Mouse (Mus musculus) limb, embryonic 11.5 days (tissue): ENCODE results near the gene Magt1. TPM values are rescaled to one million over a fixed set of nuclear protein-coding genes. Genes with fewer than 3 reads are reported as not detected.
"Not testable (repeated sequence)": the region's sequence is repeated elsewhere in the genome, so short reads cannot be mapped to it uniquely, and the experiment has no call there.

Experiments used
- ATAC-seq: fragments of 200-750 bp; cut with Nextera tagmentation; 2 replicates; pipeline ENCODE4 v1.8.0; 2017; ENCODE audit warnings: low read depth; ENCODE audit not compliant: insufficient number of reproducible peaks, low FRiP score, low TSS enrichment
- DNase-seq: peaks from one replicate; pipeline ENCODE4 v3.0.0-alpha.2; 2015; ENCODE audit warnings: low spot score
- H3K27ac ChIP-seq: fragments of 300-500 bp; sonication (generic); replicated peaks from 2 replicates; pipeline ENCODE4 v1.5.1; 2014; ENCODE audit warnings: low read depth, mild to moderate bottlenecking, low read length
- H3K27me3 ChIP-seq: fragments of 300-500 bp; sonication (generic); 2 replicates; pipeline ENCODE4 v1.6.1; 2014; ENCODE audit warnings: mild to moderate bottlenecking, low read length, mixed read lengths; ENCODE audit not compliant: control insufficient read depth, insufficient read depth
- H3K36me3 ChIP-seq: fragments of 300-500 bp; sonication (generic); 2 replicates; pipeline ENCODE4 v1.6.1; 2014; ENCODE audit warnings: mild to moderate bottlenecking, low read length, moderate library complexity, mixed read lengths; ENCODE audit not compliant: control insufficient read depth, insufficient read depth
- H3K4me1 ChIP-seq: fragments of 300-500 bp; sonication (generic); 2 replicates; pipeline ENCODE4 v1.6.1; 2014; ENCODE audit warnings: low read length, mixed read lengths; ENCODE audit not compliant: control insufficient read depth, insufficient read depth
- H3K4me2 ChIP-seq: fragments of 300-500 bp; sonication (generic); 2 replicates; pipeline ENCODE4 v1.6.1; 2014; ENCODE audit warnings: low read depth, mild to moderate bottlenecking, moderate library complexity; ENCODE audit not compliant: severe bottlenecking
- H3K4me3 ChIP-seq: fragments of 300-500 bp; sonication (generic); 2 replicates; pipeline ENCODE4 v1.5.1; 2014; ENCODE audit warnings: low read depth, low read length
- H3K9ac ChIP-seq: fragments of 300-500 bp; sonication (generic); 2 replicates; pipeline ENCODE4 v1.6.1; 2014; ENCODE audit warnings: mild to moderate bottlenecking, low read length
- H3K9me3 ChIP-seq: fragments of 300-500 bp; sonication (generic); 2 replicates; pipeline ENCODE4 v1.6.1; 2016; ENCODE audit warnings: low read length; ENCODE audit not compliant: control insufficient read depth
- WGBS: fragments of 180-500 bp; shearing (Covaris S2); extraction: QIAGEN DNeasy Blood & Tissue Kit; methylation state at CpG from one replicate; pipeline ENCODE4 v1.1.7; 2014; 5-methylcytosine and 5-hydroxymethylcytosine counted together
- polyA plus RNA-seq: library from polyadenylated mRNA; unstranded; fragments of >200 nt; fragmentation: Nextera tagmentation; extraction: Ambion mirVana; gene quantifications from 2 replicates; pipeline ENCODE4 v1.2.1, GENCODE M21; 2014

Magt1 gene
- polyA plus RNA-seq, 1 experiment from 2014 or later: 63.2 TPM

DNA sequence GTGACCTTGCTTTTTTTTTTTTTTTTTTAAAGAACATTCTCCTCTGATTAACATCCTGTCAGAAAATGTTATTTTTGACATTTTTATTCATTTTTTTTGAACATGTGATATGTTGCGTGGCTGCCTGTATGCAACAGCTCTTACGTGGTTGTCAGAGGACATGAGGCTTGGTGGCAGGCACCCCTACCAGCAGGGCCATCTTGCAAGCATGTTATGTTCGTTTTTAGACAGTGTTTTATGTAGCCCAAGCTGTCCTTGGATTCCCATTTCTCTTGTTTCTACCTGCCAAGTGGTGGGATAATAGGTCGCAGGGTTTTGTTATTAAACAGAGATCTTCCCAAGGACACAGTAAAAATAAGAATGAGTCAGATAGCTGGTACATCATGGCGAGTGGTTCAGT is 18.5 kb upstream of the Magt1 start:
- ATAC-seq: no peak
- H3K36me3 ChIP-seq: no peaks in the 10 kb centered on the region
- H3K9ac ChIP-seq: no peak overlapping the region
- no peak overlapping the region for H3K4me3 ChIP-seq
- H3K27me3 ChIP-seq: no peaks in the 10 kb centered on the region
- 76% methylated on average over 5 of the region's 5 CpGs for WGBS
- H3K27ac ChIP-seq: no peak overlapping the region
- DNase-seq: no peak
- H3K4me2 ChIP-seq: no peak overlapping the region
- no peaks in the 10 kb centered on the region for H3K9me3 ChIP-seq
- no peaks in the 10 kb centered on the region for H3K4me1 ChIP-seq

GRCm38 (mm10) chrX:106027343-106027674 is 15.6 kb upstream of the Magt1 start:
- WGBS: 24% methylated on average over 8 of the region's 8 CpGs
- no peaks in the 10 kb centered on the region for H3K4me1 ChIP-seq

GRCm38 (mm10) chrX:106026418-106027342 is 15.0 kb upstream of the Magt1 start, which contains the start of gene Atp7a:
Gene Atp7a (plus strand): TSS chrX:106027276.
- peak within 1 kb of the TSS; percentile 30; the same call in 1 of the 2 replicates for H3K27ac ChIP-seq
- peak within 1 kb of the TSS; percentile 57 for H3K9ac ChIP-seq
- no peaks in the 10 kb centered on the region for H3K27me3 ChIP-seq
- no peaks in the 10 kb centered on the region for H3K4me1 ChIP-seq
- peak; percentile 91 for ATAC-seq
- peak; percentile 92 for DNase-seq
- H3K36me3 ChIP-seq: no peaks in the 10 kb centered on the region
- H3K9me3 ChIP-seq: no peaks in the 10 kb centered on the region
- H3K4me2 ChIP-seq: peak within 1 kb of the TSS; percentile 37
- WGBS: 22% methylated on average over 36 of the region's 36 CpGs
- peak within 1 kb of the TSS; percentile 45 for H3K4me3 ChIP-seq

More at GRCm38 (mm10) chrX:106027343-106027674, 15.6 kb upstream of the Magt1 start:
- H3K36me3 ChIP-seq: no peaks in the 10 kb centered on the region
- no peaks in the 10 kb centered on the region for H3K9me3 ChIP-seq
- H3K4me2 ChIP-seq: peak overlapping the region; percentile 37
- peak overlapping the region; percentile 57 for H3K9ac ChIP-seq
- no peaks in the 10 kb centered on the region for H3K27me3 ChIP-seq
- DNase-seq (no peak), ATAC-seq (peak; percentile 52; the same call in 1 of the 2 replicates)
- peak overlapping the region; percentile 45 for H3K4me3 ChIP-seq
- H3K27ac ChIP-seq: peak overlapping the region; percentile 21; the same call in 1 of the 2 replicates

DNA sequence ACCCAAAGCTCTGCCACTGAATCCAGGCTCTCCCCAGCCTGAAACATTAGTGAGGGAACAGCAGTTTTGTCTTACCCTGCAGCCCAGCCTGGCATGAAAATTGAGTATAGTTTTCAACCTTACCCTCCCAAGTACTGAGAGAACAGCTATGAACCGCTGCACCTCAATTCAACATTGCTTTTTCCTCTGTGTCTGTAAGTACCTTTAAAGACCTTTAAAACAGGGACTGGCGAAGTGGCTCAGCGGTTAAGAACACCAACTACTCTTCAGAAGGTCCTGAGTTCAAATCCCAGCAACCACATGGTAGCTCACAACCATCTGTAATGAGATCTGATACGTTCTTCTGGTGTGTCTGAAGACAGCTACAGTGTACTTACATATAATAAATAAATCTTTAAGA is 5.8 kb upstream of the Magt1 start:
- WGBS: 87% methylated on average over 4 of the region's 4 CpGs

GRCm38 (mm10) chrX:106017102-106017501 is 5.4 kb upstream of the Magt1 start:
- Histone ChIP-seq H3K4me3 (no peak overlapping the region), H3K4me2 (no peak overlapping the region)
- WGBS: 83% methylated on average over 3 of the region's 3 CpGs

More for the DNA sequence above, 5.8 kb upstream of the Magt1 start:
- H3K4me3 ChIP-seq: no peak overlapping the region
- no peaks in the 10 kb centered on the region for H3K36me3 ChIP-seq
- no peaks in the 10 kb centered on the region for H3K4me1 ChIP-seq
- DNase-seq (no peak), ATAC-seq (no peak)
- no peak overlapping the region for H3K9ac ChIP-seq
- no peaks in the 10 kb centered on the region for H3K27me3 ChIP-seq
- no peak overlapping the region for H3K4me2 ChIP-seq
- H3K9me3 ChIP-seq: no peaks in the 10 kb centered on the region
- no peak overlapping the region for H3K27ac ChIP-seq

GRCm38 (mm10) chrX:106015571-106016322 is 4.0 kb upstream of the Magt1 start, which contains the start of gene Cox7b:
Gene Cox7b (plus strand): TSS chrX:106015700.
- DNase-seq: peak; percentile 76
- 12% methylated on average over 26 of the region's 26 CpGs for WGBS
- Histone ChIP-seq H3K27me3 (no peaks in the 10 kb centered on the region), H3K4me1 (no peaks in the 10 kb centered on the region), H3K27ac (no peak within 1 kb of the TSS; the same call in 1 of the 2 replicates), H3K36me3 (no peaks in the 10 kb centered on the region), H3K9me3 (no peaks in the 10 kb centered on the region), H3K4me3 (peak within 1 kb of the TSS; percentile 58), H3K9ac (peak within 1 kb of the TSS; percentile 63), H3K4me2 (peak within 1 kb of the TSS; percentile 18)
- peak; percentile 24; the same call in 1 of the 2 replicates for ATAC-seq

More at GRCm38 (mm10) chrX:106017102-106017501, 5.4 kb upstream of the Magt1 start:
- no peaks in the 10 kb centered on the region for H3K9me3 ChIP-seq
- ATAC-seq (no peak), DNase-seq (no peak)
- no peaks in the 10 kb centered on the region for H3K27me3 ChIP-seq
- H3K9ac ChIP-seq: no peak overlapping the region
- H3K4me1 ChIP-seq: no peaks in the 10 kb centered on the region
- no peak overlapping the region for H3K27ac ChIP-seq
- H3K36me3 ChIP-seq: no peaks in the 10 kb centered on the region

DNA sequence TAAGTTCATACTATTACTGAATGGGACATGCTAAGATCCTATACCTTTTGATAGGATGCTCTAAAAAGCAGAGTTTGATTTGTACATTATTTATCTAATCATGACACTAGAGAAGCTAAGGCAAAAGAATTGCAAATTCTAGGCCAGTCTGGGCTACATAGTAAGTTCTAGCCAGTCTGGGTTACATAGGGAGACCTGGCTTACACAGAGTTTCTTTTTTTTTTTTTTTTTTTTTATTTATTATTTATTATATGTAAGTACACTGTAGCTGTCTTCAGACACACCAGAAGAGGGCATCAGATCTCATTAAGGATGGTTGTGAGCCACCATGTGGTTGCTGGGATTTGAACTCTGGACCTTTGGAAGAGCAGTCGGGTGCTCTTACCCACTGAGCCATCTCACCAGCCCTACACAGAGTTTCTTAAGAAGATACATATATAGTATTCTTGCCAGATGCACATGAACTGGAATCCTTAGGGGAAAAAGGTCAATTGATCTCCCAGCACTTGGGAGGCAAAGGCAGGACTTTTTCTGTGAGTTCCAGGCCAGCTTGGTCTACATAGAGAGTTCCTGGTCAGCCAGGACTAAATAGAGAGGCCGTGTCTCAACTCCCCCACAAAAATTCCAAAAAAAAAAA is 3.2 kb upstream of the Magt1 start:
- H3K27ac ChIP-seq, ATAC-seq, H3K27me3 ChIP-seq, H3K4me3 ChIP-seq, H3K36me3 ChIP-seq, H3K4me2 ChIP-seq, DNase-seq, H3K9ac ChIP-seq, H3K9me3 ChIP-seq, H3K4me1 ChIP-seq: not testable (repeated sequence)
- 56% methylated on average over 2 of the region's 2 CpGs for WGBS

- ATAC-seq (no peak), DNase-seq (peak; percentile 48)
- WGBS: 20% methylated on average over 2 of the region's 2 CpGs
- Histone ChIP-seq H3K36me3 (no peaks in the 10 kb centered on the region), H3K27ac (no peak overlapping the region), H3K4me1 (no peaks in the 10 kb centered on the region), H3K4me3 (no peak overlapping the region), H3K9ac (no peak overlapping the region), H3K27me3 (no peaks in the 10 kb centered on the region), H3K4me2 (no peak overlapping the region), H3K9me3 (no peaks in the 10 kb centered on the region)
Measured at GRCm38 (mm10) chrX:106013217-106013616, 1.5 kb upstream of the Magt1 start.
